Mouse (Mus musculus): ENCODE data around the gene Arf4.

The Arf4 gene

GRCm38 (mm10) chr14:26637851-26638707 lies at the start of gene Arf4:
Gene Arf4, plus strand, starts transcription at chr14:26638074.
- in situ Hi-C loops (cut with MboI, MseI), result no loop called here

- in situ Hi-C loops (cut with MboI, MseI), result no loop called here
Measured at GRCm38 (mm10) chr14:26591353-26591752, 46.5 kb upstream of the Arf4 start.

GRCm38 (mm10) chr14:26593281-26593895 lies 44.5 kb upstream of the Arf4 start:
- in situ Hi-C loops (cut with MboI, MseI), result no loop called here

- in situ Hi-C loops (cut with MboI, MseI), result no loop called here
Measured at GRCm38 (mm10) chr14:26595167-26595566, 42.7 kb upstream of the Arf4 start.

- in situ Hi-C loops (cut with MboI, MseI), result no loop called here
Measured at GRCm38 (mm10) chr14:26595695-26596365, 42.0 kb upstream of the Arf4 start.

GRCm38 (mm10) chr14:26605354-26605753 lies 32.5 kb upstream of the Arf4 start:
- in situ Hi-C loops (cut with MboI, MseI), result no loop called here

- in situ Hi-C loops (cut with MboI, MseI), result no loop called here
Measured at GRCm38 (mm10) chr14:26609674-26610073, 28.2 kb upstream of the Arf4 start.

- in situ Hi-C loops (cut with MboI, MseI), result no loop called here
Measured at GRCm38 (mm10) chr14:26610689-26611088, 27.2 kb upstream of the Arf4 start.

GRCm38 (mm10) chr14:26625301-26625700 lies 12.6 kb upstream of the Arf4 start:
- in situ Hi-C loops (cut with MboI, MseI), result no loop called here

- in situ Hi-C loops (cut with MboI, MseI), result no loop called here
Measured at GRCm38 (mm10) chr14:26626605-26627140, 11.2 kb upstream of the Arf4 start.

GRCm38 (mm10) chr14:26637025-26637850 lies 636 bp upstream of the Arf4 start:
- in situ Hi-C loops (cut with MboI, MseI), result no loop called here

GRCm38 (mm10) chr14:26638708-26639084 lies 822 bp downstream of the Arf4 start:
- in situ Hi-C loops (cut with MboI, MseI), result no loop called here

- in situ Hi-C loops (cut with MboI, MseI), result no loop called here
Measured at GRCm38 (mm10) chr14:26639251-26639650, 1.4 kb downstream of the Arf4 start.

- in situ Hi-C loops (cut with MboI, MseI), result loop anchor here (5.0 kb wide), 1 partner anchor 153 kb away; no protein-coding TSS in a partner anchor
Measured at GRCm38 (mm10) chr14:26639961-26640360, 2.1 kb downstream of the Arf4 start.

- in situ Hi-C loops (cut with MboI, MseI), result loop anchor here (5.0 kb wide), 1 partner anchor 156 kb away; no protein-coding TSS in a partner anchor
Measured at GRCm38 (mm10) chr14:26643006-26643624, 5.2 kb downstream of the Arf4 start.

GRCm38 (mm10) chr14:26645989-26646650 lies 8.2 kb downstream of the Arf4 start:
- in situ Hi-C loops (cut with MboI, MseI), result no loop called here

- in situ Hi-C loops (cut with MboI, MseI), result no loop called here
Measured at GRCm38 (mm10) chr14:26647811-26648210, 9.9 kb downstream of the Arf4 start.

- in situ Hi-C loops (cut with MboI, MseI), result loop anchor here (25.0 kb wide), 1 partner anchor 785 kb away; the partner anchor contains the start of gene Fam208a
Measured at GRCm38 (mm10) chr14:26651901-26652300, 14.0 kb downstream of the Arf4 start.

- in situ Hi-C loops (cut with MboI, MseI), result loop anchor here (25.0 kb wide), 1 partner anchor 779 kb away; the partner anchor contains the start of gene Fam208a
Measured at GRCm38 (mm10) chr14:26658178-26658577, 20.3 kb downstream of the Arf4 start.

GRCm38 (mm10) chr14:26660233-26660632 lies 22.4 kb downstream of the Arf4 start:
- in situ Hi-C loops (cut with MboI, MseI), result loop anchor here (25.0 kb wide), 1 partner anchor 777 kb away; the partner anchor contains the start of gene Fam208a

Data from T-helper 1 cell (primary cell).